Mouse (Mus musculus): ENCODE results near the gene Lrch4. TPM values are rescaled to one million over a fixed set of nuclear protein-coding genes. Genes with fewer than 3 reads are reported as not detected.

Gene Lrch4
- total RNA-seq, 2 experiments from 2014 or later: 37.7 to 75.0 TPM

- ATAC-seq (replicated peaks; ENCODE audit: low FRiP score, poor library complexity, severe bottlenecking): no peak
Observed at GRCm38 (mm10) chr5:137683388-137684293, 54.7 kb downstream of the Lrch4 start.

- peak; percentile 83 for ATAC-seq (replicated peaks; ENCODE audit: low FRiP score, poor library complexity, severe bottlenecking)
Observed at GRCm38 (mm10) chr5:137684294-137685123, 55.6 kb downstream of the Lrch4 start, which contains the start of gene Agfg2. TSS of gene Agfg2 (minus strand) at chr5:137684726.

- no peak for ATAC-seq (replicated peaks; ENCODE audit: low FRiP score, poor library complexity, severe bottlenecking)
Observed at GRCm38 (mm10) chr5:137685653-137686052, 56.7 kb downstream of the Lrch4 start.

GRCm38 (mm10) chr5:137686127-137686790, 57.3 kb downstream of the Lrch4 start:
- peak; percentile 83 for ATAC-seq (replicated peaks; ENCODE audit: low FRiP score, poor library complexity, severe bottlenecking)

- no peak for ATAC-seq (replicated peaks; ENCODE audit: low FRiP score, poor library complexity, severe bottlenecking)
Observed at GRCm38 (mm10) chr5:137689974-137690373, 61.1 kb downstream of the Lrch4 start.

GRCm38 (mm10) chr5:137690531-137690930, 61.6 kb downstream of the Lrch4 start:
- no peak for ATAC-seq (replicated peaks; ENCODE audit: low FRiP score, poor library complexity, severe bottlenecking)

Other genes with a start within 250 kb of the Lrch4 start
- not detected in 2 replicates for gene Zan, start 152.1 kb upstream of the Lrch4 start, total RNA-seq (2015; ENCODE audit: low replicate concordance)
- gene Zan, start 152.1 kb upstream of the Lrch4 start, total RNA-seq (2017; ENCODE audit: low replicate concordance): not detected in 2 replicates
- 2.9 and 23.5 TPM in 2 replicates for gene Pop7, start 126.6 kb upstream of the Lrch4 start, total RNA-seq (2015; ENCODE audit: low replicate concordance)
- gene Pop7, start 126.6 kb upstream of the Lrch4 start, total RNA-seq (2017; ENCODE audit: low replicate concordance): 0.38 and 10.8 TPM in 2 replicates
- gene Gigyf1, start 110.6 kb upstream of the Lrch4 start, total RNA-seq (2015; ENCODE audit: low replicate concordance): 5.4 and 5.8 TPM in 2 replicates
- gene Gigyf1, start 110.6 kb upstream of the Lrch4 start, total RNA-seq (2017; ENCODE audit: low replicate concordance): 8.1 and 11.2 TPM in 2 replicates
- not detected in 2 replicates for gene Epo, start 95.9 kb upstream of the Lrch4 start, total RNA-seq (2015; ENCODE audit: low replicate concordance)
- not detected in 2 replicates for gene Epo, start 95.9 kb upstream of the Lrch4 start, total RNA-seq (2017; ENCODE audit: low replicate concordance)
- 253 and 262 TPM in 2 replicates for gene Gnb2, start 95.6 kb upstream of the Lrch4 start, total RNA-seq (2015; ENCODE audit: low replicate concordance)
- 152 and 170 TPM in 2 replicates for gene Gnb2, start 95.6 kb upstream of the Lrch4 start, total RNA-seq (2017; ENCODE audit: low replicate concordance)
- not detected in 2 replicates for gene Actl6b, start 75.6 kb upstream of the Lrch4 start, total RNA-seq (2015; ENCODE audit: low replicate concordance)
- gene Actl6b, start 75.6 kb upstream of the Lrch4 start, total RNA-seq (2017; ENCODE audit: low replicate concordance): not detected in 2 replicates
- gene Tfr2, start 59.3 kb upstream of the Lrch4 start, total RNA-seq (2015; ENCODE audit: low replicate concordance): 44.9 and 62.0 TPM in 2 replicates
- 42.2 and 61.0 TPM in 2 replicates for gene Tfr2, start 59.3 kb upstream of the Lrch4 start, total RNA-seq (2017; ENCODE audit: low replicate concordance)
- gene Mospd3, start 28.1 kb upstream of the Lrch4 start, total RNA-seq (2015; ENCODE audit: low replicate concordance): 36.9 and 44.3 TPM in 2 replicates
- gene Mospd3, start 28.1 kb upstream of the Lrch4 start, total RNA-seq (2017; ENCODE audit: low replicate concordance): 8.5 TPM in 1 of 2 replicates, not detected in the other
- gene Pcolce, start 15.3 kb upstream of the Lrch4 start, total RNA-seq (2015; ENCODE audit: low replicate concordance): 1.7 and 3.2 TPM in 2 replicates
- gene Pcolce, start 15.3 kb upstream of the Lrch4 start, total RNA-seq (2017; ENCODE audit: low replicate concordance): 1.0 TPM in 1 of 2 replicates, not detected in the other
- not detected in 2 replicates for gene Fbxo24, start 119 bp upstream of the Lrch4 start, total RNA-seq (2015; ENCODE audit: low replicate concordance)
- not detected in 2 replicates for gene Fbxo24, start 119 bp upstream of the Lrch4 start, total RNA-seq (2017; ENCODE audit: low replicate concordance)
- gene Gm20605, start 54 bp downstream of the Lrch4 start, total RNA-seq (2015; ENCODE audit: low replicate concordance): 17.3 and 25.2 TPM in 2 replicates
- 6.1 and 17.1 TPM in 2 replicates for gene Gm20605, start 54 bp downstream of the Lrch4 start, total RNA-seq (2017; ENCODE audit: low replicate concordance)
- gene Sap25, start 12.2 kb downstream of the Lrch4 start, total RNA-seq (2015; ENCODE audit: low replicate concordance): 62.5 and 94.1 TPM in 2 replicates
- gene Sap25, start 12.2 kb downstream of the Lrch4 start, total RNA-seq (2017; ENCODE audit: low replicate concordance): 7.7 and 15.9 TPM in 2 replicates
- gene Irs3, start 16.6 kb downstream of the Lrch4 start, total RNA-seq (2015; ENCODE audit: low replicate concordance): not detected in 2 replicates
- gene Irs3, start 16.6 kb downstream of the Lrch4 start, total RNA-seq (2017; ENCODE audit: low replicate concordance): not detected in 2 replicates
- 91.4 and 101 TPM in 2 replicates for gene Agfg2, start 55.6 kb downstream of the Lrch4 start, total RNA-seq (2015; ENCODE audit: low replicate concordance)
- 91.5 and 141 TPM in 2 replicates for gene Agfg2, start 55.6 kb downstream of the Lrch4 start, total RNA-seq (2017; ENCODE audit: low replicate concordance)
- 2.5 TPM in 1 of 2 replicates, not detected in the other for gene Nyap1, start 112.5 kb downstream of the Lrch4 start, total RNA-seq (2015; ENCODE audit: low replicate concordance)
- gene Nyap1, start 112.5 kb downstream of the Lrch4 start, total RNA-seq (2017; ENCODE audit: low replicate concordance): 1.4 and 4.9 TPM in 2 replicates
- gene Tsc22d4, start 116.6 kb downstream of the Lrch4 start, total RNA-seq (2015; ENCODE audit: low replicate concordance): 31.0 and 47.9 TPM in 2 replicates
- gene Tsc22d4, start 116.6 kb downstream of the Lrch4 start, total RNA-seq (2017; ENCODE audit: low replicate concordance): 88.1 and 103 TPM in 2 replicates
- 43.6 and 45.8 TPM in 2 replicates for gene Ppp1r35, start 149.7 kb downstream of the Lrch4 start, total RNA-seq (2015; ENCODE audit: low replicate concordance)
- 28.0 and 51.0 TPM in 2 replicates for gene Ppp1r35, start 149.7 kb downstream of the Lrch4 start, total RNA-seq (2017; ENCODE audit: low replicate concordance)
- gene Mepce, start 158.5 kb downstream of the Lrch4 start, total RNA-seq (2015; ENCODE audit: low replicate concordance): 45.4 and 50.7 TPM in 2 replicates
- 8.9 and 22.3 TPM in 2 replicates for gene Mepce, start 158.5 kb downstream of the Lrch4 start, total RNA-seq (2017; ENCODE audit: low replicate concordance)
- 9.7 and 15.5 TPM in 2 replicates for gene Zcwpw1, start 158.7 kb downstream of the Lrch4 start, total RNA-seq (2015; ENCODE audit: low replicate concordance)
- gene Zcwpw1, start 158.7 kb downstream of the Lrch4 start, total RNA-seq (2017; ENCODE audit: low replicate concordance): 18.1 and 35.3 TPM in 2 replicates
- gene Pilra, start 207.2 kb downstream of the Lrch4 start, total RNA-seq (2015; ENCODE audit: low replicate concordance): 9.2 and 35.7 TPM in 2 replicates
- 10.5 and 14.4 TPM in 2 replicates for gene Pilra, start 207.2 kb downstream of the Lrch4 start, total RNA-seq (2017; ENCODE audit: low replicate concordance)
- 21.4 and 55.1 TPM in 2 replicates for gene Pilrb1, start 229.0 kb downstream of the Lrch4 start, total RNA-seq (2015; ENCODE audit: low replicate concordance)
- gene Pilrb1, start 229.0 kb downstream of the Lrch4 start, total RNA-seq (2017; ENCODE audit: low replicate concordance): 4.1 and 15.1 TPM in 2 replicates
- gene Pilrb2, start 242.7 kb downstream of the Lrch4 start, total RNA-seq (2015; ENCODE audit: low replicate concordance): 53.2 and 56.9 TPM in 2 replicates
- gene Pilrb2, start 242.7 kb downstream of the Lrch4 start, total RNA-seq (2017; ENCODE audit: low replicate concordance): 4.0 and 17.1 TPM in 2 replicates